In genomic region chr6:128314796-128315195, GRCm38 (mm10) we compare ENCODE assay signal across 19 mouse cellular contexts. TPM values are rescaled to one million over a fixed set of nuclear protein-coding genes. Genes with fewer than 3 reads are reported as not detected.
"Had no signal": no experiment of that assay in that cellular context is flagged by ENCODE, and none has a peak within 500 bp of the region (broad histone marks: within the 10 kb centered on the region; RNA-seq: fewer than 3 reads in every experiment).

No protein-coding gene starts in this region.

- H3K36me3 ChIP-seq: lung, embryonic 15.5 days; midbrain, embryonic 13.5 days; midbrain, embryonic 15.5 days; neural tube, embryonic 12.5 days had no signal

- H3K9ac ChIP-seq: liver, postnatal 0 days; lung, embryonic 15.5 days; midbrain, embryonic 13.5 days; midbrain, embryonic 15.5 days; neural tube, embryonic 12.5 days had no signal

- DNase-seq: liver, postnatal 0 days; lung, adult 2 months; lung, postnatal 14 days; lung, postnatal 36 days; right cerebral cortex, postnatal 14 days; thymus, adult 18-20 months; thymus, postnatal 14 days; thymus, postnatal 36 days had no signal

- ATAC-seq: liver, postnatal 0 days; lung, postnatal 0 days; midbrain, embryonic 13.5 days; midbrain, embryonic 15.5 days had no signal

- H3K4me3 ChIP-seq: lung, embryonic 15.5 days; megakaryocyte, embryonic 14.5 days; midbrain, embryonic 13.5 days; midbrain, embryonic 15.5 days; neural tube, embryonic 12.5 days had no signal

- H3K27ac ChIP-seq: lung, embryonic 15.5 days; macrophage; midbrain, embryonic 13.5 days; midbrain, embryonic 15.5 days; neural tube, embryonic 12.5 days had no signal

- H3K27me3 ChIP-seq: lung, embryonic 15.5 days; midbrain, embryonic 13.5 days; midbrain, embryonic 15.5 days; neural tube, embryonic 12.5 days had no signal

- H3K4me2 ChIP-seq: lung, embryonic 15.5 days; midbrain, embryonic 11.5 days; midbrain, embryonic 13.5 days; midbrain, embryonic 15.5 days; neural tube, embryonic 12.5 days had no signal

- H3K4me1 ChIP-seq: lung, embryonic 15.5 days; megakaryocyte, embryonic 14.5 days; midbrain, embryonic 13.5 days; midbrain, embryonic 15.5 days; neural tube, embryonic 12.5 days had no signal

- H3K9me3 ChIP-seq: lung, embryonic 15.5 days; midbrain, embryonic 13.5 days; midbrain, embryonic 15.5 days; neural tube, embryonic 12.5 days had no signal

RNA-seq across cellular contexts. Expression of gene Tead4, which starts 14.2 kb away (rescaled TPM):
- total RNA-seq: megakaryocyte progenitor cell, adult 5-6 weeks; monocyte, adult 5-6 weeks; neutrophil, adult 5-6 weeks had no signal
- polyA plus RNA-seq: macrophage had no signal
